Mouse (Mus musculus): ENCODE results near the gene Agap1.
"Not testable (repeated sequence)": the region's sequence is repeated elsewhere in the genome, so short reads cannot be mapped to it uniquely, and the experiment has no call there.

Gene Agap1

DNA sequence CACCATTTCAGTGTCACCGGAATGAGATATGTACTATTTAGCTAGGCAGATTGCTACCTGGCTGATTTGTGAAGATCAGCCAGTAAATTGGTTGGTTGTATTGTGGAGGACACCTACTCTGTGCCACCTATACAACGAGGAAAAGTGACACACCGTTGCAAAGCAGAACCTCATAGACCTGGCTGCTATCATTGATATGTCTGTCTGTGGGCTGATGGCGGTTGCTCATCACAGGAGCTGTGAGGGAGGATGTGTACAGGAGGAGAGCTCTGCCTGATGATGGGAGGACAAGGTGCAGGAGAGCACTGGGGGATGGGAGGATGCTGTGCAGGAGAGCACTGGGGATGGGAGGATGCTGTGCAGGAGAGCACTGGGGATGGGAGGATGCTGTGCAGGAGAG is 46.7 kb downstream of the Agap1 start:
- no peak for DNase-seq (ENCODE audit: low spot score in 2 of 2)

- not testable (repeated sequence) for DNase-seq (ENCODE audit: low spot score in 2 of 2)
Measured at GRCm38 (mm10) chr1:89501891-89502290, 47.3 kb downstream of the Agap1 start.

- DNase-seq (ENCODE audit: low spot score in 2 of 2) = no peak
Measured at GRCm38 (mm10) chr1:89509196-89509595, 54.6 kb downstream of the Agap1 start.

DNA sequence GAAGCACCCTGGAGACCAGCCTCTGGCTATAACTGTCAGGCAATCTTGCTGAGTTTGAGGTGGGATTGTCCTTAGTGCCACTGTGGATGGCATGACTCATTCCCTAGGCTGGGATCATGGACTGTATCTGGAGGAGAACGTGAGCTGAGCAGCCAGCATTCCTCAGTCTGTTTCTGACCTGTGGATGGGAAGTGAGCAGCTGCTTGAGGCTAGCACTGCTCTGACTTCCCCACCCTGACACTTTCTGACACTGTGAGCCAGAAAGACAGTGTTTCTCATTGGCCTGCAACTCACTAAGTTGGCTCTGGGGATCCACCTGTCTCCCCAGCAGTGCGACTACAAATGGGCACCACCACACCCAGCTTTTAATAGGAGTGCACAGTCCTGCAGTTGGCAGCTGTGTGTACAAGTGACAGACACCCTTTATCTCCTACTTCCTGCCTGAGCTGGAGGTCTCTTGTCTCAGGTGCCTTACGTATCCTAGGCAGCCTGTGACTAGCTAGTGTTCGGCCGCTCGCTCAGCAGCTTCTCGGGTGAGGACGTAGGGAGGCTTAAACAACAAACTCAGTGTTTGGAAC is 55.2 kb downstream of the Agap1 start:
- DNase-seq (ENCODE audit: low spot score in 2 of 2) = no peak

DNA sequence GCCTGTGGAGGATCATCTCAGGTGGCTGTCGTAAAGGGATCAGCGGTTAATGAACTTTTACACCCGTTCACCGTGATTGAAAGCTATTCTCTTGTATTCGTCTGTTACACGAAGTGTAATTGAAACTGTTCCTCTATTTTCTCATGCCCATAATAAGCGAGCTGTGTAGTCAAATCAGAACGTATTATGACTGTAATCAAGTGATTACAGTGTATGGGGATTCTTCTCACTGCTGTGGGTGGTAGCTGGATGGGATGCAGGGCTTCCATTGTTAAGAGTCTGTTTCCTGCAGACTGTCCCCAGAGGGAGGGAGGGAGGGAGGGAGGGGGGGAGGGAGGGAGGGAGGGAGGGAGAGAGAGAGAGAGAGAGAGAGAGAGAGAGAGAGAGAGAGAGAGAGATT is 56.1 kb downstream of the Agap1 start:
- DNase-seq (ENCODE audit: low spot score in 2 of 2) = no peak

GRCm38 (mm10) chr1:89513616-89514283 is 59.1 kb downstream of the Agap1 start:
- peak; percentile 37 to 67 for DNase-seq (ENCODE audit: low spot score in 2 of 2)

DNA sequence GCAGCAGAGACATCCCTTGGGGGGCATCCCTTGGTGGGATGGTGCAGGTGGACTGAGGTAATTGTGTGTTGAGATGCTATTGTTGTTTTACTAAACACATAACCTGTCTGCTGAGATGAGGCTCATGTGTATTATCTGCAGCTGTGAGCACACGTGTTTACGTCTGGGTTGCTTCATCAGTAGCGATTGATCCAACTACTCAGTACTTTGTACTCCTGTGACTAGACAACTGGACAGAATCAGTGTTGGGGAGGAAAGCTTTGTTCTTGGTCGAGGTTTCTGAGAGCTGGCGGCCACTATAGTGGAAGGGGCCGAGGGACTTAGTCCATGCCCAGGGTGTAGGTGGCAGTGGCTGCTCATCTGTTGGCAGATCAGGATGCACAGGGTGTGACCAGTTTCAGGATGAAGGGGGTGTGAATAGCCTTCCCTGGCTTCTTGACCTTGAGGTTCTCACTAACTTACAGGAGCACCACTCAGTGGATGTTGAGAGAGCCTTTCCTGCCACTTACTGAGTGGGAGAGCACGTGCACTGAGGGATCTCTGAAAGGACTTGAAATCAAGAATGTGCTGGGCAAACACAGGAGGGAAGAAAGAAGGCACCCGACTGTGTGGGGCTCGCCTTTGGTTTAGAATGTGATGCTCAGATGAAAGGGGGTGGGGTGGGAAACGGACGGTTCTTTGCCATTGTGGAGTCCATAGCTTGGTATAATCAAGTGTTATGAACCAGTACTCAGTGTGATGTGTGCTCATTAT is 61.4 kb downstream of the Agap1 start:
- DNase-seq (ENCODE audit: low spot score in 2 of 2) = no peak

GRCm38 (mm10) chr1:89517817-89518216 is 63.2 kb downstream of the Agap1 start:
- no peak for DNase-seq (ENCODE audit: low spot score in 2 of 2)

- no peak for DNase-seq (ENCODE audit: low spot score in 2 of 2)
Measured at GRCm38 (mm10) chr1:89519914-89520643, 65.5 kb downstream of the Agap1 start.

GRCm38 (mm10) chr1:89521406-89521805 is 66.8 kb downstream of the Agap1 start:
- DNase-seq (ENCODE audit: low spot score in 2 of 2) = no peak

DNA sequence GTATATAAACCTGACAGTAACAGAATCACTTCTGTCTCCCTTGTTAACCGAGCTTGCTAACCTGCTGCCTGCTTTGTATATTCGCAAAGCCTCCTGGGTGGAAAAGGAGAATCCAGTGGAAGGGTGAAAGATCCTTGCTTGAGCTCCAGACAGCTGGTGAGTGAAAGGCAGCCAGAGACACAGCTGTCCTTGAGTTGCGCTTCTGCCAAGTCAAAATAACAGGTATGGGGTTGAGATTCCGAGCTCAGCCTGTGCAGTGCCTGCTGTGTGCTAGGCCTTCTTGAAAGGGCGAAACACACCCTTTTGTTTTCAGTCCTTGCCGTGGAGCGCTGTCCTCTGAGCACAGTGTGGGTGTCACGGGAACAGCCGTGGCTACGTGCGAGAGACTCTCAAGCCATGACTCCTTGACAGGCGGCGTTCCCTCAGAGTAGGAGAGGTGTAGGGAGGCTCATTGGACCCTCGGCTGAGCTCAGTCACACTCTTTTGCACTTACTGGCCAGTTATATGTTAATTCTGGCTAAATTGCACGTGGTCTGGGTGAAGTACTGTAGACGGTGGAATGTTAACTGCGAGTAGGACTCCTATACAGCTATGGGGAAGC is 67.4 kb downstream of the Agap1 start:
- DNase-seq (ENCODE audit: low spot score in 2 of 2) = no peak

GRCm38 (mm10) chr1:89524369-89524768 is 69.8 kb downstream of the Agap1 start:
- peak; percentile 78 to 83 for DNase-seq (ENCODE audit: low spot score in 2 of 2)

GRCm38 (mm10) chr1:89524998-89525397 is 70.4 kb downstream of the Agap1 start:
- no peak for DNase-seq (ENCODE audit: low spot score in 2 of 2)

- DNase-seq (ENCODE audit: low spot score in 2 of 2) = no peak
Measured at GRCm38 (mm10) chr1:89525825-89526224, 71.2 kb downstream of the Agap1 start.

DNA sequence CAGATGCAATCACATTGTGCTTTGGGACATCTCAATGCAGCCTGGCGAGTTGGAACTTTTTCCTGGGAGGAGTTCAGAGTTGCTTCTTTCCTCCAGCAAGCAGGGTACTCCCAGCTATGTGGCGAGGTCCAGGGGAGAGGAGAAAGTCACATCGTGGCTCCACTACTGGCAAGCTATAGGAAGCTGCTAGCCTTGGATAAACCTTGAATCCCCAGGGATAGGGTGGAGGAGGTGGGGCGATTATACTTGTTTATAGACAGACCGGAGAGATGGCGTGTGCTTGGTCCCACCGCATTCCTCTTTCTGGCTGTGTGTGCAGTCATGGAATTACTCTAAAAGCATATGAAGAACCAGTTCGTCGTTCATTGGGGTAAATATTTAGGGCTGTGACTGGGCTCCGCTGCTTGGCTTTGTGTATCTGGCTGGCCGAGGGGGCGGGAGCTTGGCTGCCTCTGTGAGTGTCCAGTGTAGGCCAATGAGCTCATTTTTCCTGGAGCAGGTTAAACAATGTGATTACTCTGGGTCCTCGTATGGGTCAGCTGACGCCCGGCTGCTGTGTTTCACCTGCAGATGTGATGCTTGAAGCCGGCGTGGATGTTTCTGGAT is 74.2 kb downstream of the Agap1 start:
- DNase-seq (ENCODE audit: low spot score in 2 of 2) = peak; percentile 19 to 52

DNA sequence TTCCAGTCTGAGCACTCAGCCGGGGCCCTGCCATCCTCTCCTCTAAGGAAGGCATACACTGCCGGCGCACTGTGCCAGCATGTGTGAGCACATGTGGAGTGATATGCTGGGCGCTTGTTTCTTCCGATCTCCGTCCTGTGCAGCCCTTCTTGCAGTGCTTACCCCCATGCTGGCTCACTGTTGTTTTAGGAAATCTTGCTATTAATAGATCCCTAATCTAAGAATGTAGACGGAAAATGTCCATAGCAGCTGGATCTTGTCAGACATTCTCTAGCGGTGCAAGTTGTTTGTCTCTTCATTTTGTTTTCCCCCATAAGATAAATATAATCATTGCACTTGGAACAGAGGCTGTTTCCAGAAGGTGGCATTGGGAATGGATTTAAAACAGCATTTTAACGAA is 79.1 kb downstream of the Agap1 start:
- no peak for DNase-seq (ENCODE audit: low spot score in 2 of 2)

- no peak for DNase-seq (ENCODE audit: low spot score in 2 of 2)
Measured at GRCm38 (mm10) chr1:89535206-89535605, 80.6 kb downstream of the Agap1 start.

DNA sequence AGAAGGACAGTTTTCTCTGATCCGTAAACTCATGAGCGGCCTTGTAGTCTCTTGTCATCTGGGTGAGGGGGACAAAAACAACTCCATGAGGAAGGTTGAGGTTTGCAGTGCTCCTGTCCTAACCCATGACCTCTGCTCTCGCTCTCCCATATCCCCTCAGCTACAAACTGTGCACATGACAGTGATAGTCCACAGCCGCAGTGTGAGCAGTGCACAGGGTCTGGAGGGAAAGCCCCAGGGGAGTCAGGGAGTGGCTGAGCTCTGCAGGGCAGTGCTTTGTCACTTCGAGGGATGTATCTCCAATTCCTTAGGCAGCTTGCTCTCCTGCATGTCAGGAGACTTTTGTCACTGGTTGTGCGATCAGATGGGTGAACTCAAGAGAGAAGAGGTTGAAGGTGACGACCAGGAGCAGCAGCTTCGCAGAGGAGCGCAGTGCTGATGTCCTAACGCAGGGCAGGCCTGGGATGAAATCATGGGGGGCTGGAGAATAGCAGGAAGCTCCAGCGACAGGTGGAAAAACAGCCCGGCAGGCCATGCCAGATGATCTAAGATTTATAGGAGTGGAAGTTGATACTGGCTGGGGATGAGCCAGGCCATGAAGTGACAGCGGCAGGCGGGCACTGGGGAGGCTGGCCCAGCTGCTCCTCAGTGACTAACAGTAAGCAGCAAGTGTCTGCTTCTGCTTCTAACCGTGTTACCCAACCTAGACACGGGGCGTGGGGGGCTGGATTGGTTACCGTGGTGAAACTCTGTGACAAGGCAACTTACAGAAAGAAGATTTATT is 83.7 kb downstream of the Agap1 start:
- no peak for DNase-seq (ENCODE audit: low spot score in 2 of 2)

- no peak for DNase-seq (ENCODE audit: low spot score in 2 of 2)
Measured at GRCm38 (mm10) chr1:89539127-89539526, 84.5 kb downstream of the Agap1 start.

DNA sequence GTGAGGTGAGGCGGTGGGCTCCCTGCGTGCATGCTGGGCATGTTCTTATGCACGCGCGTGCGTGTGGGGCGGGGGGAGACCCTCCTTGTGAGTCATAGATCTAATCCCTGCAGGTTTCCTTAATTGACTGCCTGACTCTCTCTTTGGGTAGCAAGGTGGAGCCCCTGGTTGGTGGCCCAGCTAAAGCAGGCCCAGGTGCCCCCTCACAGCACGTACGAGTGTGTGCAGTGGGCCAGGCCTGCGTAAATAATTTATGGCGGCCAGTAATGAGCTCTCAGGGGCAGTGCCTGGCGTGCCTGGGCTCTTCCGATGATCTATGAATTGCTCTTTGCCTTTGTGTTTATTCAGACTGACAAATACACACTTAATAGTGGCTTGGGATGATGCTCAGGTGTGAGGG is 86.5 kb downstream of the Agap1 start:
- DNase-seq (ENCODE audit: low spot score in 2 of 2) = no peak

GRCm38 (mm10) chr1:89542464-89542863 is 87.9 kb downstream of the Agap1 start:
- DNase-seq (ENCODE audit: low spot score in 2 of 2) = no peak

Data from urinary bladder, adult 18-20 months (tissue).